Mouse (Mus musculus) T-cell, adult 2 months (primary cell): ENCODE measurements around the gene Arhgef3.

ENCODE experiments used
- DNase-seq: peaks from one replicate; pipeline ENCODE4 v3.0.0; 2022; ENCODE audit warnings: low spot score

Gene Arhgef3

DNA sequence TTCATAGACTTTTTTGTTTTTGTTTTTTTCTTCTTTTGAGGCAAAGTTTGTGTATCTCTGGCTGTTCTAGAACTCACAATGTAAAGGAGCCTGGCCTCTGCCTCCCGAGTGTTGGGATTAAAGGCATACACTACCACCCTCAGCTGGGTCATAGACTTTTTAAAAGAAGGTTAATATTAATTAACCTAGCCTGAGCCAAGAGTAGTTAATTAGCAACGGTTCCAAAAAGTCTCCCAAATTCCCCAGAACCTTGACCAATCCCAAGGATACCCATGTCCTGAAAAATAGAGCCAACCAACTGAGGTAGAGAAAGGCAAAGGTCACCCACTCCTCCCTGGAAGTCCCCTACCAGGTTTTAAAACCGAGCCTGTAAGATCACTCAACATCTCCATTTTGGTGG is 306.1 kb downstream of the Arhgef3 start:
- no peak for DNase-seq

- no peak for DNase-seq
Observed at GRCm38 (mm10) chr14:27422301-27422700, 307.6 kb downstream of the Arhgef3 start.

DNA sequence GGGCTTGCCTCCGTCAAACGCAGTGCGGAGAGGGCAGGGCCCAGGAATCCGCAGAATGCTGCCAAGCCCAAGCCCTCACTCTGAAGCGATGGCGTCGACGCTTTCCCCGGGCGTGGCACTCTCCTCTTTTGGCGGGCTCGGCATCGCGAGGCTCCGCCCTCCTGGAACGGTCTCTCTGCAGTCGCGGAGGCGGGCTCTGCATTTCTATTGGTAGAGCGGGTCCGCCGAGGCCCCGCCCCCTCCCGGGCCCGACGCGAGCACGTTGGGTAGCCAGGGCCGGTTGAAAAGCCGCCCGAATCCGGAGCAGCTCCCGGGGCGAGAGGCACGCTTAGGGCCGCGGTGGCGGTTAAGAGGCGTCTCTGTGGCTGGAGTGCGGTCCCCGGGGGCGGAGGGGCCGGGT is 313.9 kb downstream of the Arhgef3 start, which contains the start of gene Fam208a:
Fam208a (plus strand) TSS at position 262 of the 400 bp plus-strand sequence.
- DNase-seq = peak; percentile 93

GRCm38 (mm10) chr14:27428973-27429711 is 314.4 kb downstream of the Arhgef3 start:
- peak; percentile 84 for DNase-seq

GRCm38 (mm10) chr14:27430280-27430679 is 315.6 kb downstream of the Arhgef3 start:
- DNase-seq = no peak

DNA sequence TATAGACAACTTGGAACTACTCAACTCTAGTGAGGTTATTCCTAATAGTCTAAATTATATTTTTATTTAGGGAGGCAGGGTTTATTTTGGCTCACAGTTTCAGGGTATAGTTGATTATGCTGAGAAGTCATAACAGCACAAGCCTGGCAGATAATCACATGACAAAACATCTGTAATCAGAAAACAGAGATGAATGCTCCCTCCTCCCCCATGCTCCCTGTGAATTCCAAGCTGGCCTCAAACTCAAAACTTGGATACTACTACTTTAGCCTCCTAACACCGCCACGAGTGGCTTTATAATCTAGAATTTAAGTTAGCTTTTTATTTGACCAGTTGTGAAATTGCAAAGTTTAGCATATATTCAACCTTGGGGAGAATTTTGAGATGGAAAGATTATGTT is 317.4 kb downstream of the Arhgef3 start:
- no peak for DNase-seq

DNA sequence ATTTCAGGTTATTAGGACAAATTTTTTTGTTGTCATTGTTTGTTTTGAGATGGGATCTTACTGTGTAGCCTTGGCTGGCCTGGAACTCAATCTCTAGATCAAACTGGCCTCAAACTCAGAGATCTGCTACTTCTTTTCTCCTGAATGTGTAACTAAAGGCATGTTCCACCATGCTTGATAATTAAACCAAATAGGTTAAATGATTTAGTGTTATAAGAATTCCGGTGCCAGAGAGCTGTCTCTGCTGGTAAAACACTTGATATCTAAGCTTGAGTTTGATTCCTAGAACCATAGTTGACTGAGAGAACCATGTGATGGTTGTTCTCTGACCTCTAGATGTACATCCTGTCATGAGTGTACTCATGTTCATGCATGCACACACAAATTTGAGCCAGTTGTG is 321.4 kb downstream of the Arhgef3 start:
- DNase-seq = no peak

DNA sequence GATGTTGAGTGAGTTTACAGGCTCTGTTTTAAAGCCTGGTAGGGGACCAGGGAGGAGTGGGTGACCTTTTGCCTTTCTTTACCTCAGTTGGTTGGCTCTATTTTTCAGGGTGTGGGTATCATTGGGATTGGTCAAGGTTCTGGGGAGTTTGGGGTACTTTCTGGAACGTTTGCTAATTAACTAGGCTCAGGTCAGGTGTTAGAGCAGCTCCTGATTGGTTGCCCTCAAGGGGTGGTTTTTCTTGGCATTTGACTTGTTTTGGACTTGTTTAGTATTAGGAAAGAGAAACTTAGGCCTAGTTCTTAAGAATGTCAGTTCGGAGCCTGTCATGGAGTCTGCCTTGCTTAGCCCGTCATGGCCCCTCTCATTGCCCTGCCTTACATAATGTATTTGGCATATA is 322.1 kb downstream of the Arhgef3 start:
- DNase-seq = no peak

- DNase-seq = peak; percentile 22
Observed at GRCm38 (mm10) chr14:27440921-27441320, 326.2 kb downstream of the Arhgef3 start.

- DNase-seq = no peak
Observed at GRCm38 (mm10) chr14:27444851-27445281, 330.2 kb downstream of the Arhgef3 start.

DNA sequence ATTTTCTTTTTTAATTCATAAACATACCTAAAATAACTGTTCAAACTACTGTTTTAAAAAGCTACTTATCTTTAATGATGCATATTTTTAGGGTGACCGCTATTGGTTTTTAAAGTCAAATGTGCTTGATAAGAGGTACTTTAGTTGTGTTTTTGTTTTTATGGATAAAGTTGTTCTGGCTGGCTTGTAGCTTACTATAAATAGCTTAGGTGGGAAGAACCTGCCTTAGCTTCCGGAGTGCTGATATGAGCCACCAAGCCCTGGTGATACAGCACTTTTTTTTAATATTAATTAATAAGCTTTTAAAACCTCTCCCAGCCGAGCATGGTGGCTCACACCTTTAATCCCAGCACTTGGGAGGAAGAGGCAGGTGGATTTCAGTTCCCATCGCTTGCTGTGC is 332.3 kb downstream of the Arhgef3 start:
- no peak for DNase-seq
